Mouse (Mus musculus) adrenal gland, postnatal 0 days (tissue): Measurements from ENCODE around the gene Phf13. TPM values are rescaled to one million over a fixed set of nuclear protein-coding genes. Genes with fewer than 3 reads are reported as not detected.

Experiments
- polyA plus RNA-seq: library from polyadenylated mRNA; unstranded; fragments of >200 nt; fragmentation: Nextera tagmentation; extraction: Ambion mirVana; gene quantifications from 2 replicates; pipeline ENCODE4 v1.2.1, GENCODE M21; 2015

The Phf13 gene
- polyA plus RNA-seq, result 19.6 and 20.9 TPM in 2 replicates

GRCm38 (mm10) chr4:151996173-151996950, at the start of gene Phf13:
Phf13 (minus strand) TSS chr4:151996258.

GRCm38 (mm10) chr4:152038985-152039830, 43.1 kb upstream of the Phf13 start, which contains the start of gene Nol9:
Nol9 (plus strand) TSS chr4:152039321.

DNA sequence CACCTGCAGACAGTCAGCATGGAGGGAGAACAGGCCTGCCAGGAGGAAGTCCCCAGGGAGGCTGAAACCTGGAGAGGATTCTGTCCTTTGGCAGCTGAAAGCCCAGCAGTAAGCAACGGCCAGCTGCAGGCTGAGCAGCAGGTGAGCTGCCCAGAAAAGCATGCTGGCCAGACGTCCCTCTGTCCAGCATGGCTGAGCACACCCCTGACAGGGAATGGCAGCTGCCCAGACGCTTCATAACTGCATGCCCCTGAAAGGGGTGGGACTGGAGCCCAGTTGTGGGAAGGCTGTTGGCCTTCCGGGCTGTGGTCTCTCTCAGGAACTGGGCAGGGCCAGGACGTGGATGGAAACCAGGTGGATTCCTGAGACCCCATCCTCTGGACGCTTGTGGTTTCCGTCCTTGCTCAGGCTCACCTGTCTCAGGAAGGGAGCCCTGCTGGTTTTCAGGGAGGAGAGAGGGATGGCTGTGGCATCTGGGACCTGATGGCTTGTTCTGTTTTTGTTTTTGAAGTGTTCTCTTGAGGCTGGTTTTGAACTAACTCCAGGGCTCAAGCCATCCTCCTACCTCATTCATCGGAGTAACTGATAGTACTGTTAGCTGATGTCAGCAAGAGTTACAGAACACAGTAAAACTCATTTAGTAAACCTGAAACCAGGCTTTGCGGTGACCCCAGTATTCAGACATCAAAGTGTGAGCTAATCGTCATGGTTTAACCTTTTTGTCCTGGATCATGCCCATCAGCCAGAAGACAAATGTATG, 42.3 kb upstream of the Phf13 start, which contains the start of gene Tas1r1:
TSS of gene Tas1r1 (minus strand) at position 344 of the 760 bp plus-strand sequence.

DNA sequence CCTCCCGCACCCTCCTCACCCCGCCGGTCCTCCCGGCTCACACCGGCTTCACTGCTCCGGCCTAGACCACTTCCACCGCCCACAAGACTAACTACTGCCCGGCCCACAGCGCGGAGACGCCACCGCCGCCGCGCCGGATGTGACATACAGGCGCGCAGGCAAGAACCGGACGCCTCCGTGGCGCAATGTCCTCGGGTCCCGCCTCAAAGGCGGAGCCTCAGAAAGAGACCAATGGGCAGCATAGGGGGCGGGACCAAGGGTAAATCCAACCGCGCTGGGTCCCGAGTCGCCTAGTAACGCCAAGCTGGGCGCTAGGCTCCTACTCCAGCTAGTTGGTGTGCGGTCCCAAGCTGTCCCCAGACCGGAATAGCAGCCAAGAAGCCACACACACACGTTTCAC, 31.5 kb upstream of the Phf13 start, which contains the start of gene Zbtb48:
TSS of gene Zbtb48 (minus strand) at position 148 of the 400 bp plus-strand sequence.

GRCm38 (mm10) chr4:152008622-152009075, 12.6 kb upstream of the Phf13 start, which contains the start of gene Klhl21:
Klhl21 (plus strand) TSS chr4:152008803.

GRCm38 (mm10) chr4:151988342-151989109, 7.5 kb downstream of the Phf13 start, which contains the start of gene Thap3:
Thap3 (minus strand) TSS chr4:151988997.

Other genes starting within 250 kb of the Phf13 start
- 78.4 and 80.3 TPM in 2 replicates for gene Camta1, start 134.4 kb downstream of the Phf13 start, polyA plus RNA-seq
- gene Dnajc11, start 62.6 kb downstream of the Phf13 start, polyA plus RNA-seq, result 26.1 and 50.5 TPM in 2 replicates
- 30.5 and 39.3 TPM in 2 replicates for gene Thap3, start 7.3 kb downstream of the Phf13 start, polyA plus RNA-seq
- 7.8 and 9.3 TPM in 2 replicates for gene Klhl21, start 12.5 kb upstream of the Phf13 start, polyA plus RNA-seq
- gene Zbtb48, start 31.4 kb upstream of the Phf13 start, polyA plus RNA-seq, result 11.7 and 14.0 TPM in 2 replicates
- gene Tas1r1, start 42.3 kb upstream of the Phf13 start, polyA plus RNA-seq, result 0.19 TPM in 1 of 2 replicates, not detected in the other
- gene Nol9, start 43.1 kb upstream of the Phf13 start, polyA plus RNA-seq, result 10.1 and 14.7 TPM in 2 replicates
- gene Plekhg5, start 76.2 kb upstream of the Phf13 start, polyA plus RNA-seq, result 5.9 and 8.2 TPM in 2 replicates
- gene Tnfrsf25, start 119.7 kb upstream of the Phf13 start, polyA plus RNA-seq, result 0.20 and 0.75 TPM in 2 replicates
- gene Espn, start 156.1 kb upstream of the Phf13 start, polyA plus RNA-seq, result 1.3 and 3.3 TPM in 2 replicates
- gene Hes2, start 162.6 kb upstream of the Phf13 start, polyA plus RNA-seq, result 0.13 TPM in 1 of 2 replicates, not detected in the other
- gene Acot7, start 181.9 kb upstream of the Phf13 start, polyA plus RNA-seq, result 43.7 and 96.9 TPM in 2 replicates